Mouse (Mus musculus): Measurements from ENCODE around the gene Arhgef28.

DNA sequence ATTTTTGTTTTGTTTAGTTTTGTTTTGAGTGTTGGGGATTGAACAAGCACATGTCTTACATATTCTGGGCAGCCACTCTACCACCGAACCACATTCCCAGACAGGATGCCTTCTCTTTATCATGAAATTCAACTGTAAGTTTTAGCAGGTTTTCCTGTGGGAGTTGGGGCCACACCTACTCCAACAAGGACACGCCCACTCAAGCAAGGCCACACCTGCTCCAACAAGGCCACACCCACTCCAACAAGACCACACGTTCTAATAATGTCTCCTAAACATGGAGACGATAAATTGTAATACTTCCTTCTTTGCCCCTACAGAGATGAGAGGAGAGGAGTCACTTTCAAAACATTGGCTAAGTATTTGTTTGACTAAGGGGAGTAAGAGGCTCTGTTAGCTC, 197.2 kb downstream of the Arhgef28 start:
- TF ChIP-seq CTCF (IDR thresholded peaks at IDR 0.05; ENCODE audit: low read depth, low read length) (no peak), GATA1 (IDR thresholded peaks at IDR 0.05; ENCODE audit: borderline replicate concordance, low read length) (no peak), TAL1 (conservative IDR thresholded peaks at IDR 0.05; ENCODE audit: low read depth, low read length) (no peak)
